Mouse (Mus musculus) MEL (cell line): Measurements from ENCODE around the gene Derl2. TPM values are rescaled to one million over a fixed set of nuclear protein-coding genes. Genes with fewer than 3 reads are reported as not detected.

Experiments used
- DNase-seq: peaks from one replicate; pipeline ENCODE4 v3.0.0; 2011; ENCODE audit warnings: low read depth, low spot score
- H3K27ac ChIP-seq: 2 replicates; pipeline ENCODE4 v1.5.1; 2012; ENCODE audit warnings: low read depth, mild to moderate bottlenecking, control low read depth, low read length, moderate library complexity; ENCODE audit not compliant: control insufficient read depth
- H3K27me3 ChIP-seq, 2 experiments: fragments of 150-350 bp in 1 of 2; sonication (generic) in 1 of 2; 2 replicates each; pipeline ENCODE4 v1.6.1; 2012; ENCODE audit warnings: low read length in 2 of 2, mild to moderate bottlenecking in 2 of 2, improper control_type of control experiment in 1 of 2, moderate library complexity in 1 of 2; ENCODE audit not compliant: insufficient read depth in 2 of 2, control insufficient read depth in 1 of 2
- H3K36me3 ChIP-seq, 2 experiments: 2 replicates each; pipeline ENCODE4 v1.6.1; 2012 to 2014; ENCODE audit warnings: low read length in 2 of 2, improper control_type of control experiment in 1 of 2, inconsistent platforms in 1 of 2, mild to moderate bottlenecking in 1 of 2; ENCODE audit not compliant: insufficient read depth in 2 of 2, control insufficient read depth in 1 of 2
- H3K4me1 ChIP-seq, 2 experiments: fragments of 150-350 bp in 1 of 2; sonication (generic) in 1 of 2; 2 replicates each; pipeline ENCODE4 v1.6.1; 2012; ENCODE audit warnings: low read length in 2 of 2, improper control_type of control experiment in 1 of 2, mild to moderate bottlenecking in 1 of 2; ENCODE audit not compliant: insufficient read depth in 2 of 2, control insufficient read depth in 1 of 2
- H3K4me3 ChIP-seq, 2 experiments: fragments of 150-350 bp in 1 of 2; sonication (generic) in 1 of 2; 2 replicates each; pipeline ENCODE4 v1.5.1; 2012; ENCODE audit warnings: low read depth in 2 of 2, low read length in 2 of 2, mild to moderate bottlenecking in 2 of 2, moderate library complexity in 2 of 2, control low read depth in 1 of 2, improper control_type of control experiment in 1 of 2; ENCODE audit not compliant: control insufficient read depth in 1 of 2, insufficient read depth in 1 of 2
- H3K79me2 ChIP-seq: 2 replicates; pipeline ENCODE4 v1.6.1; 2012; ENCODE audit warnings: mild to moderate bottlenecking, low read length, moderate library complexity; ENCODE audit not compliant: control insufficient read depth, poor library complexity, insufficient read depth
- H3K9ac ChIP-seq: 2 replicates; pipeline ENCODE4 v1.6.1; 2012; ENCODE audit warnings: low read depth, mild to moderate bottlenecking, control low read depth, low read length, moderate library complexity; ENCODE audit not compliant: control insufficient read depth, poor library complexity, severe bottlenecking
- H3K9me3 ChIP-seq: fragments of 150-350 bp; sonication (generic); replicated peaks from 2 replicates; pipeline ENCODE4 v1.6.1; 2012; ENCODE audit warnings: mild to moderate bottlenecking, low read length, improper control_type of control experiment, moderate library complexity; ENCODE audit not compliant: insufficient read depth
- BHLHE40 ChIP-seq: IDR thresholded peaks from 2 replicates; pipeline ENCODE4 v1.6.1; 2012; ENCODE audit warnings: low read depth, mild to moderate bottlenecking, inconsistent platforms, low read length, improper control_type of control experiment, borderline replicate concordance
- CHD1 ChIP-seq: IDR thresholded peaks from 2 replicates; pipeline ENCODE4 v1.6.1; 2012; ENCODE audit warnings: low read depth, mild to moderate bottlenecking, inconsistent platforms, low read length, improper control_type of control experiment
- CTCF ChIP-seq, 3 experiments: IDR thresholded peaks in 2 of 3; conservative IDR thresholded peaks in 1 of 3; 2 replicates each; pipeline ENCODE4 v1.5.1; 2011 to 2012; ENCODE audit warnings: low read length in 3 of 3, low read depth in 2 of 3, mild to moderate bottlenecking in 2 of 3, improper control_type of control experiment in 1 of 3, inconsistent platforms in 1 of 3, mixed read lengths in 1 of 3, moderate library complexity in 1 of 3; ENCODE audit not compliant: control insufficient read depth in 1 of 3, insufficient read depth in 1 of 3, poor library complexity in 1 of 3, severe bottlenecking in 1 of 3
- EP300 ChIP-seq, 2 experiments: IDR thresholded peaks; 2 replicates each; pipeline ENCODE4 v1.6.1; 2011; ENCODE audit warnings: improper control_type of control experiment in 2 of 2, low read length in 2 of 2, low read depth in 1 of 2, mild to moderate bottlenecking in 1 of 2
- ETS1 ChIP-seq: IDR thresholded peaks from 2 replicates; pipeline ENCODE4 v1.6.1; 2012; ENCODE audit warnings: low read depth, mild to moderate bottlenecking, inconsistent platforms, low read length, improper control_type of control experiment, moderate library complexity
- GATA1 ChIP-seq: IDR thresholded peaks from 2 replicates; pipeline ENCODE4 v1.6.1; 2011; ENCODE audit warnings: low read depth, low read length, improper control_type of control experiment
- HCFC1 ChIP-seq: IDR thresholded peaks from 2 replicates; pipeline ENCODE4 v1.6.1; 2012; ENCODE audit warnings: low read depth, mild to moderate bottlenecking, inconsistent platforms, low read length, improper control_type of control experiment, moderate library complexity
- MAX ChIP-seq: IDR thresholded peaks from 2 replicates; pipeline ENCODE4 v1.6.1; 2011; ENCODE audit warnings: low read length, improper control_type of control experiment
- MAZ ChIP-seq: IDR thresholded peaks from 2 replicates; pipeline ENCODE4 v1.6.1; 2012; ENCODE audit warnings: low read depth, mild to moderate bottlenecking, inconsistent platforms, low read length, improper control_type of control experiment
- MXI1 ChIP-seq: IDR thresholded peaks from 2 replicates; pipeline ENCODE4 v1.6.1; 2011; ENCODE audit warnings: mild to moderate bottlenecking, low read depth, low read length, improper control_type of control experiment
- MYB ChIP-seq: IDR thresholded peaks from 2 replicates; pipeline ENCODE4 v1.6.1; 2011; ENCODE audit warnings: mild to moderate bottlenecking, low read depth, low read length, improper control_type of control experiment
- MYC ChIP-seq: IDR thresholded peaks from 2 replicates; pipeline ENCODE4 v1.6.1; 2011; ENCODE audit warnings: low read depth, mild to moderate bottlenecking, low read length, improper control_type of control experiment, moderate library complexity
- NELFE ChIP-seq: IDR thresholded peaks from 2 replicates; pipeline ENCODE4 v1.6.1; 2011; ENCODE audit warnings: low read depth, low read length, improper control_type of control experiment
- NRF1 ChIP-seq: IDR thresholded peaks from 2 replicates; pipeline ENCODE4 v1.6.1; 2014; ENCODE audit warnings: low read depth, mild to moderate bottlenecking, inconsistent platforms, low read length, improper control_type of control experiment, moderate library complexity; ENCODE audit not compliant: poor library complexity, insufficient read depth, severe bottlenecking
- POLR2A ChIP-seq, 2 experiments: IDR thresholded peaks; 2 replicates each; pipeline ENCODE4 v1.6.1; 2011 to 2012; ENCODE audit warnings: low read length in 2 of 2, mild to moderate bottlenecking in 2 of 2, control low read depth in 1 of 2, improper control_type of control experiment in 1 of 2, low read depth in 1 of 2, moderate library complexity in 1 of 2; ENCODE audit not compliant: control insufficient read depth in 1 of 2, insufficient read depth in 1 of 2, poor library complexity in 1 of 2
- POLR2AphosphoS2 ChIP-seq: IDR thresholded peaks from 2 replicates; pipeline ENCODE4 v1.6.1; 2011; ENCODE audit warnings: low read length, improper control_type of control experiment
- POLR2AphosphoS5 ChIP-seq: IDR thresholded peaks from 2 replicates; pipeline ENCODE4 v1.6.1; 2012; ENCODE audit warnings: low read depth, borderline replicate concordance, mild to moderate bottlenecking, inconsistent platforms, low read length, moderate library complexity, mixed read lengths
- RAD21 ChIP-seq: IDR thresholded peaks from 2 replicates; pipeline ENCODE4 v1.6.1; 2011; ENCODE audit warnings: mild to moderate bottlenecking, low read depth, low read length, improper control_type of control experiment
- SIN3A ChIP-seq: IDR thresholded peaks from 2 replicates; pipeline ENCODE4 v1.6.1; 2012; ENCODE audit warnings: low read length, improper control_type of control experiment, inconsistent platforms
- TAL1 ChIP-seq: IDR thresholded peaks from 2 replicates; pipeline ENCODE4 v1.6.1; 2012; ENCODE audit warnings: mild to moderate bottlenecking, inconsistent platforms, low read length, moderate library complexity, mixed read lengths
- TBP ChIP-seq: IDR thresholded peaks from 2 replicates; pipeline ENCODE4 v1.8.0; 2011; ENCODE audit warnings: low read depth, low read length, improper control_type of control experiment
- TCF12 ChIP-seq: IDR thresholded peaks from 2 replicates; pipeline ENCODE4 v1.6.1; 2014; ENCODE audit warnings: low read depth, mild to moderate bottlenecking, inconsistent platforms, low read length, improper control_type of control experiment, moderate library complexity
- USF1 ChIP-seq: IDR thresholded peaks from 2 replicates; pipeline ENCODE4 v1.6.1; 2014; ENCODE audit warnings: low read depth, mild to moderate bottlenecking, inconsistent platforms, low read length, improper control_type of control experiment, moderate library complexity
- USF2 ChIP-seq, 2 experiments: IDR thresholded peaks; 2 replicates each; pipeline ENCODE4 v1.6.1; 2011 to 2012; ENCODE audit warnings: improper control_type of control experiment in 2 of 2, low read length in 2 of 2, borderline replicate concordance in 1 of 2, inconsistent platforms in 1 of 2, low read depth in 1 of 2, mild to moderate bottlenecking in 1 of 2; ENCODE audit not compliant: insufficient read depth in 1 of 2
- ZC3H11A ChIP-seq: IDR thresholded peaks from 2 replicates; pipeline ENCODE4 v1.6.1; 2012; ENCODE audit warnings: low read depth, mild to moderate bottlenecking, inconsistent platforms, low read length, improper control_type of control experiment
- ZKSCAN1 ChIP-seq: IDR thresholded peaks from 2 replicates; pipeline ENCODE4 v1.6.1; 2012; ENCODE audit warnings: low read depth, mild to moderate bottlenecking, inconsistent platforms, low read length, improper control_type of control experiment, moderate library complexity
- polyA plus RNA-seq, 2 experiments: library from polyadenylated mRNA; stranded (reverse) in 1 of 2; unstranded in 1 of 2; fragments of >175 nt in 1 of 2; fragments of >200 nt in 1 of 2; gene quantifications; 2 replicates each; pipeline versions ENCODE4 v1.2.1 to v1.2.4; 2012; ENCODE audit warnings: low replicate concordance in 2 of 2, low read depth in 1 of 2; ENCODE audit not compliant: insufficient read length in 2 of 2, insufficient read depth in 1 of 2, missing spikeins in 1 of 2
- total RNA-seq: library from RNA; depleted of rRNA; stranded (reverse); fragments of 300-350 nt; gene quantifications from 2 replicates; pipeline ENCODE4 v1.2.3, GENCODE M21; 2012

Derl2 gene
- total and polyA plus RNA-seq, 3 experiments: 32.8 TPM; not detected in 1

DNA sequence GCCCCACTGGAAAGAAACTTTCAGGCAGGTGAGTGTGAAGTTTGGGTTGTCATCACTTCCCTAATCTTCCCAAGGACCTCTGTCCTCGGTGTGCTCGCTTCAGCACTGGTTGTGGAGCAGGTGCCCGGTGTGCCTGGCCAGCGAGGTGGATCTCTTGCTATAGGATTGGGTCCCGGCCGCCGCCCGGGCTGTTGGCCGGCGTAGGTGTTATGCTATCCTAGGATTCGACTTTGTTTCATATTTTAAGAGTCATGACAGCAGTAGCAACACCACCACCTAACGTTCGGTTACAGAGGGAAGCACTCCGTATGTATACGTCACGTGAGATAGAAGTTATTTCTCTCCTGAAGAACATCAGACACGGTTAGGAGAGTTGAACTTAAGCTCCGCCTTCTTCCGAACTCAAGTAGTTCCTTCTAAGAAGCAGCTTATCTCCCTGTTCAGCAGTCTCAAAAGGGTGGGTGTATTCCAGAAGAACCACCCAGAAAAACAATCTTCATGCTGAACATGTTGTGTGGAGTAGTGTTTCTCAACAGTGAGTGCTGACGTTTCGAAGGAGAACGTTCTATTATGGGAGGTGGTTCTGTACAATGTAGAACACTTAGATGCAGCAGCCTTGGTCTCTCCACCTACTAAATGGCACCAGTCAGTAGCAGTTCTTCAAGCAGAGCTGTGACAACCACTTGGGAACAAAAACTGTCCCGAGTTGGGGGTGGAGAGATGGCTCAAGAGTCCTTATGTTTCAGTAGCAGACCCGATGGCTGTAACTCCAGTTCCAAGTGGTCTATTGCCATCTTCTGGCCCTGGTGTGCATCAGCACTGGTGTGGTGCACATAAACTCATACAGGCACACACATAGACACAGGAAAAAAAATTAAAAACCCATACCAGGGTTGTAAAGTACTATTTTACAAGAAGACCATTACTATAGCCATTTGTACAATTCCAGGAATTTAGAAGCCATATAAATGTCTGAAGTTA lies 48.8 kb downstream of the Derl2 start:
- Histone ChIP-seq H3K79me2 (peaks cover 21% of the 10 kb centered on the region), H3K27ac (peak overlapping the region; percentile 92), H3K4me1 (peaks cover 4 to 10% of the 10 kb centered on the region in 2 experiments; a peak in 3 of 4 replicates), H3K27me3 (no peaks in the 10 kb centered on the region), H3K4me3 (peak overlapping the region; percentile 70 to 81), H3K9me3 (no peaks in the 10 kb centered on the region), H3K36me3 (peaks cover 10 to 13% of the 10 kb centered on the region in 2 experiments), H3K9ac (peak overlapping the region; percentile 80)
- TF ChIP-seq NRF1 (no peak), ZC3H11A (no peak), POLR2AphosphoS2 (0 out of 2 replicates have a peak, but pooled peaks have one; percentile 9), HCFC1 (no peak; the same call in 1 of the 2 replicates), MYB (peak; percentile 37; the same call in 1 of the 2 replicates), ZKSCAN1 (no peak), TBP (peak; percentile 74; the same call in 1 of the 2 replicates), GATA1 (peak; percentile 93), MXI1 (peak; percentile 84), MYC (peak; percentile 69; the same call in 1 of the 2 replicates), POLR2A (IDR thresholded peaks at IDR 0.05; ENCODE audit: control insufficient read depth in 1 of 2, insufficient read depth in 1 of 2, low read depth in 1 of 2, low read length in 2 of 2, poor library complexity in 1 of 2) (peak; percentile 11 to 36; a peak in 2 of 4 replicates), RAD21 (peak; percentile 3), BHLHE40 (peak; percentile 96), TAL1 (peak; percentile 65), SIN3A (peak; percentile 85), CTCF (IDR thresholded peaks at IDR 0.05 in 2 of 3, conservative IDR thresholded peaks at IDR 0.05 in 1 of 3; ENCODE audit: control insufficient read depth in 1 of 3, insufficient read depth in 1 of 3, low read depth in 2 of 3, low read length in 3 of 3, poor library complexity in 1 of 3, severe bottlenecking in 1 of 3) (peak; percentile 35 to 60 (median 52)), USF2 (IDR thresholded peaks at IDR 0.05; ENCODE audit: borderline replicate concordance in 1 of 2, insufficient read depth in 1 of 2, low read depth in 1 of 2, low read length in 2 of 2) (0 out of 4 replicates have a peak, but pooled peaks of 1 of the 2 experiments have one; percentile 41), USF1 (peak; percentile 91), POLR2AphosphoS5 (no peak), MAX (peak; percentile 80; the same call in 1 of the 2 replicates), EP300 (IDR thresholded peaks at IDR 0.05; ENCODE audit: low read depth in 1 of 2, low read length in 2 of 2) (peak; percentile 66 to 76; a peak in 3 of 4 replicates), TCF12 (peak; percentile 44; the same call in 1 of the 2 replicates), ETS1 (peak; percentile 72; the same call in 1 of the 2 replicates), MAZ (no peak), NELFE (no peak; the same call in 1 of the 2 replicates), CHD1 (no peak)
- DNase-seq: peak; percentile 99
